Mouse (Mus musculus) MEL (cell line): ENCODE data around the gene Rbm5. TPM values are rescaled to one million over a fixed set of nuclear protein-coding genes. Genes with fewer than 3 reads are reported as not detected.

ENCODE experiments used
- DNase-seq: peaks from one replicate; pipeline ENCODE4 v3.0.0; 2011; ENCODE audit warnings: low read depth, low spot score
- H3K27ac ChIP-seq: 2 replicates; pipeline ENCODE4 v1.5.1; 2012; ENCODE audit warnings: low read depth, mild to moderate bottlenecking, control low read depth, low read length, moderate library complexity; ENCODE audit not compliant: control insufficient read depth
- H3K27me3 ChIP-seq, 2 experiments: fragments of 150-350 bp in 1 of 2; sonication (generic) in 1 of 2; 2 replicates each; pipeline ENCODE4 v1.6.1; 2012; ENCODE audit warnings: low read length in 2 of 2, mild to moderate bottlenecking in 2 of 2, improper control_type of control experiment in 1 of 2, moderate library complexity in 1 of 2; ENCODE audit not compliant: insufficient read depth in 2 of 2, control insufficient read depth in 1 of 2
- H3K36me3 ChIP-seq, 2 experiments: 2 replicates each; pipeline ENCODE4 v1.6.1; 2012 to 2014; ENCODE audit warnings: low read length in 2 of 2, improper control_type of control experiment in 1 of 2, inconsistent platforms in 1 of 2, mild to moderate bottlenecking in 1 of 2; ENCODE audit not compliant: insufficient read depth in 2 of 2, control insufficient read depth in 1 of 2
- H3K4me1 ChIP-seq, 2 experiments: fragments of 150-350 bp in 1 of 2; sonication (generic) in 1 of 2; 2 replicates each; pipeline ENCODE4 v1.6.1; 2012; ENCODE audit warnings: low read length in 2 of 2, improper control_type of control experiment in 1 of 2, mild to moderate bottlenecking in 1 of 2; ENCODE audit not compliant: insufficient read depth in 2 of 2, control insufficient read depth in 1 of 2
- H3K4me3 ChIP-seq, 2 experiments: fragments of 150-350 bp in 1 of 2; sonication (generic) in 1 of 2; 2 replicates each; pipeline ENCODE4 v1.5.1; 2012; ENCODE audit warnings: low read depth in 2 of 2, low read length in 2 of 2, mild to moderate bottlenecking in 2 of 2, moderate library complexity in 2 of 2, control low read depth in 1 of 2, improper control_type of control experiment in 1 of 2; ENCODE audit not compliant: control insufficient read depth in 1 of 2, insufficient read depth in 1 of 2
- H3K79me2 ChIP-seq: 2 replicates; pipeline ENCODE4 v1.6.1; 2012; ENCODE audit warnings: mild to moderate bottlenecking, low read length, moderate library complexity; ENCODE audit not compliant: control insufficient read depth, poor library complexity, insufficient read depth
- H3K9ac ChIP-seq: 2 replicates; pipeline ENCODE4 v1.6.1; 2012; ENCODE audit warnings: low read depth, mild to moderate bottlenecking, control low read depth, low read length, moderate library complexity; ENCODE audit not compliant: control insufficient read depth, poor library complexity, severe bottlenecking
- H3K9me3 ChIP-seq: fragments of 150-350 bp; sonication (generic); replicated peaks from 2 replicates; pipeline ENCODE4 v1.6.1; 2012; ENCODE audit warnings: mild to moderate bottlenecking, low read length, improper control_type of control experiment, moderate library complexity; ENCODE audit not compliant: insufficient read depth
- CHD1 ChIP-seq: IDR thresholded peaks from 2 replicates; pipeline ENCODE4 v1.6.1; 2012; ENCODE audit warnings: low read depth, mild to moderate bottlenecking, inconsistent platforms, low read length, improper control_type of control experiment
- CHD2 ChIP-seq: IDR thresholded peaks from 2 replicates; pipeline ENCODE4 v1.6.1; 2011; ENCODE audit warnings: low read length, improper control_type of control experiment
- CTCF ChIP-seq, 3 experiments: IDR thresholded peaks in 2 of 3; conservative IDR thresholded peaks in 1 of 3; 2 replicates each; pipeline ENCODE4 v1.5.1; 2011 to 2012; ENCODE audit warnings: low read length in 3 of 3, low read depth in 2 of 3, mild to moderate bottlenecking in 2 of 3, improper control_type of control experiment in 1 of 3, inconsistent platforms in 1 of 3, mixed read lengths in 1 of 3, moderate library complexity in 1 of 3; ENCODE audit not compliant: control insufficient read depth in 1 of 3, insufficient read depth in 1 of 3, poor library complexity in 1 of 3, severe bottlenecking in 1 of 3
- ELF1 ChIP-seq: IDR thresholded peaks from 2 replicates; pipeline ENCODE4 v1.6.1; 2014; ENCODE audit warnings: low read depth, mild to moderate bottlenecking, inconsistent platforms, low read length, improper control_type of control experiment, moderate library complexity
- EP300 ChIP-seq, 2 experiments: IDR thresholded peaks; 2 replicates each; pipeline ENCODE4 v1.6.1; 2011; ENCODE audit warnings: improper control_type of control experiment in 2 of 2, low read length in 2 of 2, low read depth in 1 of 2, mild to moderate bottlenecking in 1 of 2
- ETS1 ChIP-seq: IDR thresholded peaks from 2 replicates; pipeline ENCODE4 v1.6.1; 2012; ENCODE audit warnings: low read depth, mild to moderate bottlenecking, inconsistent platforms, low read length, improper control_type of control experiment, moderate library complexity
- HCFC1 ChIP-seq: IDR thresholded peaks from 2 replicates; pipeline ENCODE4 v1.6.1; 2012; ENCODE audit warnings: low read depth, mild to moderate bottlenecking, inconsistent platforms, low read length, improper control_type of control experiment, moderate library complexity
- MAX ChIP-seq: IDR thresholded peaks from 2 replicates; pipeline ENCODE4 v1.6.1; 2011; ENCODE audit warnings: low read length, improper control_type of control experiment
- MAZ ChIP-seq: IDR thresholded peaks from 2 replicates; pipeline ENCODE4 v1.6.1; 2012; ENCODE audit warnings: low read depth, mild to moderate bottlenecking, inconsistent platforms, low read length, improper control_type of control experiment
- MXI1 ChIP-seq: IDR thresholded peaks from 2 replicates; pipeline ENCODE4 v1.6.1; 2011; ENCODE audit warnings: mild to moderate bottlenecking, low read depth, low read length, improper control_type of control experiment
- MYC ChIP-seq: IDR thresholded peaks from 2 replicates; pipeline ENCODE4 v1.6.1; 2011; ENCODE audit warnings: low read depth, mild to moderate bottlenecking, low read length, improper control_type of control experiment, moderate library complexity
- NELFE ChIP-seq: IDR thresholded peaks from 2 replicates; pipeline ENCODE4 v1.6.1; 2011; ENCODE audit warnings: low read depth, low read length, improper control_type of control experiment
- RAD21 ChIP-seq: IDR thresholded peaks from 2 replicates; pipeline ENCODE4 v1.6.1; 2011; ENCODE audit warnings: mild to moderate bottlenecking, low read depth, low read length, improper control_type of control experiment
- SIN3A ChIP-seq: IDR thresholded peaks from 2 replicates; pipeline ENCODE4 v1.6.1; 2012; ENCODE audit warnings: low read length, improper control_type of control experiment, inconsistent platforms
- SMC3 ChIP-seq: IDR thresholded peaks from 2 replicates; pipeline ENCODE4 v1.6.1; 2011; ENCODE audit warnings: low read depth, low read length, improper control_type of control experiment
- TCF12 ChIP-seq: IDR thresholded peaks from 2 replicates; pipeline ENCODE4 v1.6.1; 2014; ENCODE audit warnings: low read depth, mild to moderate bottlenecking, inconsistent platforms, low read length, improper control_type of control experiment, moderate library complexity
- polyA plus RNA-seq, 2 experiments: library from polyadenylated mRNA; stranded (reverse) in 1 of 2; unstranded in 1 of 2; fragments of >175 nt in 1 of 2; fragments of >200 nt in 1 of 2; gene quantifications; 2 replicates each; pipeline versions ENCODE4 v1.2.1 to v1.2.4; 2012; ENCODE audit warnings: low replicate concordance in 2 of 2, low read depth in 1 of 2; ENCODE audit not compliant: insufficient read length in 2 of 2, insufficient read depth in 1 of 2, missing spikeins in 1 of 2
- total RNA-seq: library from RNA; depleted of rRNA; stranded (reverse); fragments of 300-350 nt; gene quantifications from 2 replicates; pipeline ENCODE4 v1.2.3, GENCODE M21; 2012

Rbm5 gene
- total and polyA plus RNA-seq, 3 experiments: 80.2 to 143 (median 125) TPM

- Histone ChIP-seq H3K9me3 (no peaks in the 10 kb centered on the region), H3K4me3 (peak overlapping the region; percentile 95 to 100), H3K27ac (peak overlapping the region; percentile 94), H3K36me3 (peaks cover 34 to 35% of the 10 kb centered on the region in 2 experiments), H3K4me1 (peaks cover 10 to 22% of the 10 kb centered on the region in 2 experiments), H3K9ac (peak overlapping the region; percentile 97), H3K27me3 (no peaks in the 10 kb centered on the region), H3K79me2 (peaks cover 27% of the 10 kb centered on the region)
- DNase-seq: no peak
- TF ChIP-seq NELFE (no peak), CHD1 (no peak), EP300 (IDR thresholded peaks at IDR 0.05; ENCODE audit: low read depth in 1 of 2, low read length in 2 of 2) (0 out of 4 replicates have a peak, but pooled peaks of 1 of the 2 experiments have one; percentile 0)
Measured at GRCm38 (mm10) chr9:107770037-107770373, 791 bp downstream of the Rbm5 start.

GRCm38 (mm10) chr9:107769445-107770000, 1.3 kb downstream of the Rbm5 start:
- H3K27ac ChIP-seq: peak overlapping the region; percentile 94
- peak overlapping the region; percentile 97 for H3K9ac ChIP-seq
- DNase-seq: peak; percentile 73
- peak overlapping the region; percentile 95 to 100 for H3K4me3 ChIP-seq
- peaks cover 10 to 22% of the 10 kb centered on the region in 2 experiments for H3K4me1 ChIP-seq
- H3K36me3 ChIP-seq: peaks cover 34 to 38% of the 10 kb centered on the region in 2 experiments
- no peaks in the 10 kb centered on the region for H3K9me3 ChIP-seq
- no peaks in the 10 kb centered on the region for H3K27me3 ChIP-seq
- peaks cover 27% of the 10 kb centered on the region for H3K79me2 ChIP-seq
- TF ChIP-seq SIN3A: peak; percentile 70
- TF ChIP-seq TCF12: no peak
- no peak for TF ChIP-seq CHD2
- peak in 1 of 2 experiments; percentile 47; a peak in 1 of 4 replicates for TF ChIP-seq EP300 (IDR thresholded peaks at IDR 0.05; ENCODE audit: low read depth in 1 of 2, low read length in 2 of 2)
- no peak for TF ChIP-seq CTCF (IDR thresholded peaks at IDR 0.05 in 2 of 3, conservative IDR thresholded peaks at IDR 0.05 in 1 of 3; ENCODE audit: control insufficient read depth in 1 of 3, insufficient read depth in 1 of 3, low read depth in 2 of 3, low read length in 3 of 3, poor library complexity in 1 of 3, severe bottlenecking in 1 of 3)
- peak; percentile 46; the same call in 1 of the 2 replicates for TF ChIP-seq HCFC1
- no peak for TF ChIP-seq RAD21
- no peak for TF ChIP-seq ELF1
- TF ChIP-seq MAX: no peak
- TF ChIP-seq SMC3: no peak
- TF ChIP-seq MAZ: no peak
- 0 out of 2 replicates have a peak, but pooled peaks have one; percentile 38 for TF ChIP-seq CHD1
- TF ChIP-seq ETS1: peak; percentile 39; the same call in 1 of the 2 replicates
- TF ChIP-seq MXI1: 0 out of 2 replicates have a peak, but pooled peaks have one; percentile 29
- TF ChIP-seq MYC: 0 out of 2 replicates have a peak, but pooled peaks have one; percentile 17
